Mouse (Mus musculus) ovary, adult 18-20 months (tissue): Measurements from ENCODE around the gene Inpp5f.

Experiments
- DNase-seq: peaks from one replicate; pipeline ENCODE4 v3.0.0; 2022; ENCODE audit warnings: low spot score, mixed read lengths

The Inpp5f gene

GRCm38 (mm10) chr7:128739462-128740277 lies 128.5 kb downstream of the Inpp5f start:
- DNase-seq, result no peak

DNA sequence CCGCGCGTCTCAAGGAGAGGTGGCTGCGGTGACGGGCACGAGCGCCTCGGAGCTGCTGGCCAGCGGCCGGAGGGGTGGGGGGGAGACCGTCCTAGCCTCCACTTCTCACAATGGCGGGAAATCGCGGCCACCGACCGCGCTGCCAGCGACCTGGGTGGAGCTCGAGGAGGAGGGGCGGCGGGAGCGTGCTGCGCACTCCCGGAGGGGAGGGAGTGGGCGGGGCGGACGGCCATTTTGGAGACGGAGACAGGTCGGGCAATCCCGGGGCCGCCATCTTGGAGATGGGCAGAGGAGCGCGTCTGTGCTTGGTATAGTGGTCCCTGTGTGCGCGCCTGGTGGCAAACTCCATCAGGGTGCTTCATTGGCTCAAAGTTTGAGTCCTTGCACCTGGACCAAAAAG lies 129.2 kb downstream of the Inpp5f start, which contains the start of gene Mcmbp:
Mcmbp (minus strand) TSS at position 162 of the 400 bp plus-strand sequence.
- peak; percentile 94 for DNase-seq

DNA sequence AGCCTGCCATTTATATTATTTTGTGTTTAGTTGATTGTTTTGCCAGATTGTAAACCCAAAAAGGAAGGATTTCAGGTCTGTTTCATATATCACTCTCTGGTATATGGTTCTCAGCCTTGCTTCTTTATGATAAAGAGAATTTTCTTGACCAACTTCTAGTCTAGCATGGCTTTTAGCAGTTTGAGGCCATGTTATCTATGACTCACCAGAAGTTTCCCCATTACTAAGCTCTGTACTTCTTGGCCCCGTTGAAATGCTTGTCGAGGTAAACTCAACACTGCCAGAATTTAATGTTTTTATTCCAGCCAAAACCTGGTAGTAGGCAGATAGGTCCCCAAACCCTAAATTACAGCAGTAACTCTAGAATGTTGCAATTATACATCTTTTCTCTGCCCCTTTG lies 132.8 kb downstream of the Inpp5f start:
- no peak for DNase-seq

GRCm38 (mm10) chr7:128744684-128745485 lies 133.8 kb downstream of the Inpp5f start, which contains the start of gene Sec23ip:
Gene Sec23ip, plus strand, starts transcription at chr7:128744943.
- peak; percentile 98 for DNase-seq
